Mouse (Mus musculus) thymus, adult 2 months (tissue): ENCODE results near the gene Cutc.

ENCODE experiments used
- CTCF ChIP-seq: fragments of 200-500 bp; IDR thresholded peaks from 2 replicates; pipeline ENCODE4 v1.5.1; 2012; ENCODE audit warnings: mild to moderate bottlenecking, control low read depth, low read length, moderate library complexity, borderline replicate concordance; ENCODE audit not compliant: control insufficient read depth, poor library complexity, insufficient read depth; ENCODE audit errors: extremely low read depth
- POLR2A ChIP-seq: fragments of 200-500 bp; IDR thresholded peaks from 2 replicates; pipeline ENCODE4 v1.6.1; 2012; ENCODE audit warnings: mild to moderate bottlenecking, low read length, control low read depth, moderate library complexity; ENCODE audit not compliant: control insufficient read depth, poor library complexity, insufficient read depth; ENCODE audit errors: extremely low read depth

- no peak for TF ChIP-seq CTCF
- no peak for TF ChIP-seq POLR2A
Observed at GRCm38 (mm10) chr19:43771499-43771969, 18.7 kb downstream of the Cutc start.
